Mouse (Mus musculus) WW6 (cell line): Measurements from ENCODE around the gene Stx3.

Source experiments
- DNase-seq: peaks from one replicate; pipeline ENCODE4 v3.0.0-alpha.2; 2013; ENCODE audit warnings: low read depth, low spot score

Stx3 gene

DNA sequence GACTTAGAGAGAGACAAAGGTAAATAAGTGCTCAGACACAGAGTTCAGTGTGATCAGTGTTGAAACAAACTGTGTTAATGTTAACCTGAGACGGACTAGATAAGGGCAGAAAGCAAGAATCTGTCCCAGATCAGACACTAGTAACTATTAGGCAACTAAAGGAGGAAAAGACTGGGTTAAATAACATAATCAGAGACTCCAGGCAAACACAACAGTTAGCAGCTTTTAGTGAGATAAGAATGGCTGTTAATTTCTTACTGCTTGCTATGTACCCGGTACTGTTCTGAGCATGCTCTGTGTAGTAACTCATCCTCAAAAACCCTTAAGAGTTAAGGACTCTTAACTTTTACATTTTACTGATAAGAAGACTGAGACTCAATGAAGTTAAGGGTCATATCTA lies 93.3 kb downstream of the Stx3 start:
- no peak for DNase-seq
